Mouse (Mus musculus) forebrain, embryonic 10.5 days (tissue): ENCODE data around the gene Gm17304. TPM values are rescaled to one million over a fixed set of nuclear protein-coding genes. Genes with fewer than 3 reads are reported as not detected.

Experiments used
- DNase-seq: peaks from one replicate; pipeline ENCODE4 v3.0.0-alpha.2; 2017; ENCODE audit warnings: low spot score; ENCODE audit errors: extremely low spot score
- H3K27ac ChIP-seq: fragments of 300-500 bp; sonication (generic); 2 replicates; pipeline ENCODE4 v1.5.1; 2016; ENCODE audit warnings: mild to moderate bottlenecking
- H3K27me3 ChIP-seq: fragments of 300-500 bp; sonication (generic); 2 replicates; pipeline ENCODE4 v1.6.1; 2016; ENCODE audit warnings: mild to moderate bottlenecking; ENCODE audit not compliant: poor library complexity, severe bottlenecking
- H3K36me3 ChIP-seq: fragments of 300-500 bp; sonication (generic); replicated peaks from 2 replicates; pipeline ENCODE4 v1.6.1; 2016; ENCODE audit warnings: mild to moderate bottlenecking, moderate library complexity
- H3K4me1 ChIP-seq: fragments of 300-500 bp; sonication (generic); 2 replicates; pipeline ENCODE4 v1.6.1; 2016
- H3K4me3 ChIP-seq: fragments of 300-500 bp; sonication (generic); 2 replicates; pipeline ENCODE4 v1.5.1; 2016; ENCODE audit warnings: mild to moderate bottlenecking, moderate library complexity
- H3K9me3 ChIP-seq: fragments of 300-500 bp; sonication (generic); 2 replicates; pipeline ENCODE4 v1.6.1; 2016; ENCODE audit warnings: mild to moderate bottlenecking, moderate library complexity
- WGBS: fragments of 180-500 bp; shearing (Covaris S2); methylation state at CpG from one replicate; pipeline ENCODE4 v1.1.7; 2016; 5-methylcytosine and 5-hydroxymethylcytosine counted together
- polyA plus RNA-seq: library from polyadenylated mRNA; unstranded; fragments of >200 nt; fragmentation: Nextera tagmentation; extraction: Ambion mirVana; gene quantifications from 2 replicates; pipeline ENCODE4 v1.2.1, GENCODE M21; 2016

Gm17304 gene
- polyA plus RNA-seq, 1 experiment from 2014 or later = not detected

DNA sequence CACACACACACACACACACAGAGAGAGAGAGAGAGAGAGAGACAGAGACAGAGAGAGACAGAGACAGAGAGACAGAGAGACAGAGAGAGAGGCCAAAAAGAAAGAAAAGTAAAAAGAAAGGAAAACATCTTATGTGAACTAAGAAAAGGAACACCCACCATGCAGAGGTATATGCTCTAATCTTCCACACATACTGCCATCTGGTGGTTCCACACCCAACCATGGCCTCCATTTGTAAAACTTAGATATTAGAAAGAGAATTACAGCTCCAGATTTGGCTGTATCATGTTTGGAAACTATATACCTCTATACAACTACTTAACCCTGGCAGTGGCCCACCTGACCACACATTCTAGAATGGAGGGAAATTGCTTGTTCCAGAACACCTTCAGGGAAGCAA, 14.5 kb upstream of the Gm17304 start:
- Histone ChIP-seq H3K36me3 (peaks cover 34% of the 10 kb centered on the region), H3K27me3 (no peaks in the 10 kb centered on the region), H3K27ac (no peak overlapping the region), H3K4me3 (no peak overlapping the region), H3K4me1 (peaks cover 3% of the 10 kb centered on the region; the same call in 1 of the 2 replicates), H3K9me3 (no peaks in the 10 kb centered on the region)
- DNase-seq = no peak

DNA sequence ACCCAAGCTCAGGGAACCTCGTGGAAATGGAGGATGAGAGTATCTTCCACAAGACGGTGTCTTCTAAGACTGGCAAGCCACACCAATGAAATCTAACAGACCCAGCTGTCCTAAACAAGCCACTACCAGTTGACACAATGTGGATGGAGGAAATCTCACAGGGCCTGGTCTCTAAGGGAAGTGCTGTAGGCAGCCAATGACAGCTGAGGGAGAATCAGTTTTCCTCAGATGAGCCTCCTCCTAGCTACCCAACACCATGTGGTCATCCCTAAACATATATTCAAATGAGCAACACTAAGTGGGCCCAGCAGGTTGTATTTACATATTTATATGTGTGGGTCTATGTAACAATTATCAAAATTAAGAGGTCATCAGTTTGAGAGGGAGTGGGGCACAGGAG, 11.4 kb upstream of the Gm17304 start:
- no peak for DNase-seq
- 91% methylated on average over 2 of the region's 2 CpGs for WGBS
- Histone ChIP-seq H3K4me3 (no peak overlapping the region), H3K4me1 (peaks cover 3% of the 10 kb centered on the region; the same call in 1 of the 2 replicates), H3K27me3 (no peaks in the 10 kb centered on the region), H3K27ac (no peak overlapping the region), H3K9me3 (no peaks in the 10 kb centered on the region), H3K36me3 (peaks cover 30% of the 10 kb centered on the region)

DNA sequence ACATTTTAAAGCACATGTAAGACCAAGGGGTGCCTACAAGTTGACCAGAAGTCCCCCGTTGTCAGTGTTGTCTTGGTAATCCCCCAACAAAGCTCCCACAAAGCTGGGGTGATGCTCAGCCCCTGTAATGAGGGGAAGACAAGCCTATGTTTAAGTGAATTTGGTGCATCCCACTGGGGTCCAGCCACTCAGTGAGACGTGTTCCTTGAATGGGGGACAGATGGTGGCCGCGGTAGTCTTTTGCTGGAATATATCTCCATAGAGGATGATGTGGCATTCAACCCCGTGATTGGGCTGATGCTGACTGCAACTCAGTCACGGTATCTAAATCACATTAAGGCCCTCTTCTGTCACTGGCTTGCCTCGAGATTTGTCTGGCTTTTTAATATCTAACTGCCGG, 9.4 kb upstream of the Gm17304 start:
- WGBS = 81% methylated on average over 8 of the region's 8 CpGs
- no peak for DNase-seq

DNA sequence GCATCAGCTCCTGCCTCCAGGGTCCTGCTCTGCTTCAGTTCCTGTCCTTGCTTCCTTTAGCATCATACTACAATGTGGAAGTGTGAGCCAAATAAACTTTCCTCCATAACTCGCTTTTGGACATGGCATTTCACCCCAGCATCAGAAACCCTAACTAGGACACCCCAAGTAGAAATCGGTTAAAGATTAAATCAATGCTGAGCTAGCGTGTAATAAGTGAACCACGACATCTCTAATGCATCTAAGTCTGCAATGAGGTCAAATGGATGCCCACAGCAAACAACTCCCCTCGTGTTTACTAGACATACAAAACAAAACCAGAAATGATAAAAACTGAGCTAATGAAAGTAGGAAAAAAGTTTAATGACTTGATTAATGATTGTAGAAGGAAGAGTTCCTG, 4.5 kb upstream of the Gm17304 start:
- no peaks in the 10 kb centered on the region for H3K9me3 ChIP-seq
- peaks cover 31% of the 10 kb centered on the region for H3K36me3 ChIP-seq
- no peaks in the 10 kb centered on the region for H3K27me3 ChIP-seq
- WGBS = 94% methylated on average over 5 of the region's 5 CpGs
- no peak overlapping the region for H3K4me3 ChIP-seq
- H3K27ac ChIP-seq = no peak overlapping the region
- no peaks in the 10 kb centered on the region for H3K4me1 ChIP-seq
- DNase-seq = no peak

More for the DNA sequence above, 9.4 kb upstream of the Gm17304 start:
- peaks cover 3% of the 10 kb centered on the region; the same call in 1 of the 2 replicates for H3K4me1 ChIP-seq
- no peak overlapping the region for H3K27ac ChIP-seq
- no peak overlapping the region for H3K4me3 ChIP-seq
- H3K36me3 ChIP-seq = peaks cover 27% of the 10 kb centered on the region
- H3K27me3 ChIP-seq = no peaks in the 10 kb centered on the region
- H3K9me3 ChIP-seq = no peaks in the 10 kb centered on the region

DNA sequence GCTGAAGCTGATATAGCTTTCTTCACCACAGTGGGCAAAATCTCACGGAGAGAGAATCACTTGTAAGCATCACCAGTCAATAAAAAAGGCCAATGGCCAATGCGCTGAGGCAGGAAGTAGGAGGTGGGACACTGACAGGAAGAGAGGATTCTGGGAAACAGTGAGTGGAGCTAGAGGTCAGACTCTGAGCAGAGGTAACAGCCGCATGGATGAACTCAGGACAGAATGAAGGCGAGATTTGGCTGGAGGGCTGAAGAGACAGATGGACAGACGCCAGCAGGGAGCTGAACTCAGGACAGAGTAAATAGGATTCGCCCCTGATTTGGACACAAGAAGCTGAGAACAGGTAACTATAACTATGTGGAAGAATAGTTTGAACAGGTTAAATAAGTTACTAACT, 3.8 kb upstream of the Gm17304 start:
- Histone ChIP-seq H3K9me3 (no peaks in the 10 kb centered on the region), H3K4me3 (no peak overlapping the region), H3K4me1 (no peaks in the 10 kb centered on the region), H3K27me3 (no peaks in the 10 kb centered on the region), H3K27ac (no peak overlapping the region), H3K36me3 (peaks cover 26% of the 10 kb centered on the region)
- no peak for DNase-seq
- whole genome bisulfite sequencing = 93% methylated on average over 6 of the region's 6 CpGs

DNA sequence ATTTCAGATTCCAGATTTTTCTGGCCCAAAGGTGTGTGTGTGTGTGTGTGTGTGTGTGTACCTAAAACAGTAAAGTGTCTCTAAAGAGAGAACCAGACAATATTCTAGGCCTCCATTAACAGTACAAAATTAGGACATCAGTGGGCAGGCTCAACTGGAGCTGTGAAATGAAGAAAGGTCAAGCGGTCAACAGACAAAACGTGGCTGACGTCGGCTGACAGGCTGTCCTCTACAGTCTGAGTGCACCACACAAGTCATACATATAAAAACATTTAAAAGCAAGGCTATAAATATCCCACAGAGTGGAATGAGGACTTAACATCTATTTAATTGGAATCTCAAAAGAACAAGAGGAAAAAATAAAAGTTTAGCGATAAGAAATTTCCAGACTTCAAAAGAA, 1.8 kb upstream of the Gm17304 start:
- no peaks in the 10 kb centered on the region for H3K9me3 ChIP-seq
- H3K27ac ChIP-seq = no peak overlapping the region
- peaks cover 35% of the 10 kb centered on the region for H3K36me3 ChIP-seq
- no peak for DNase-seq
- H3K4me1 ChIP-seq = no peaks in the 10 kb centered on the region
- 95% methylated on average over 5 of the region's 5 CpGs for WGBS
- no peaks in the 10 kb centered on the region for H3K27me3 ChIP-seq
- no peak overlapping the region for H3K4me3 ChIP-seq

DNA sequence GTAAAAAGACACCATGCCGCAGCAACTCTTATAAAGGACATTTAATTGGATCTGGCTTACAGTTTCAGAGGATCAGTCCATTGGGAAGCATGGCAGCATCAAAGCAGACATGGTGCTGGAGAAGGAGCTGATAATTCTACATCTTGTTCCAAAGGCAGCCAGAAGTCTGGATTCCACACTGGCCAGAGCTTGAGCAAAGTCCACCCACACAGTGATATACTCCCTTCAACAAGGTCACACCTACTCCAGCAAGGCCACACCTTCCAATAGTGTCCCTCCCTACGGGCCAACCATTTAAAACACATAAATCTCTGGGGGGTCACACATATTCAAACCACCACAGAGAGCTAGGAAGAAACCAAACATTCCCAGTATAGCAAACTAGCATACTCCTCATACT, 3.3 kb downstream of the Gm17304 start:
- peaks cover 57% of the 10 kb centered on the region for H3K36me3 ChIP-seq
- no peak overlapping the region for H3K4me3 ChIP-seq
- H3K9me3 ChIP-seq = no peaks in the 10 kb centered on the region
- DNase-seq = no peak
- no peaks in the 10 kb centered on the region for H3K4me1 ChIP-seq
- no peaks in the 10 kb centered on the region for H3K27me3 ChIP-seq
- no peak overlapping the region for H3K27ac ChIP-seq
- 93% methylated on average over 2 of the region's 2 CpGs for WGBS

DNA sequence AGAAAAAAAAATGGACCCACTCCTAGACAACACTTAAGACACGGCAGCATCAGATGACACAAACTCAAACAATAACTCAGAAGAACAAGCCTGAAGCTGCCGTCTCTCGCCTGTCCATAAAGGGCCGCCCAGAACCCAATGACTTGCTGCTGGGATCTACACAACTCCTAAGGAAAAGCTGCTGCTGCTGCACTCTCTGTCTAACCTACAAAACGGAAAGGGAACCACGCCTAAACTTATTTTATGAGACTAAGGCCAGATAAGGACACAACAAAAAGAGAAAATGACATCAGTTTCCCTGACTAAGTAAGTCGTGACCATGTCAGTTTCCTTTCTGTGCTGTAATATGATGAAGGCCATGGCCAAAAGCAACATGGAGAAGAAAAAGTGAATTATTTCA, 5.7 kb downstream of the Gm17304 start:
- H3K27me3 ChIP-seq = no peaks in the 10 kb centered on the region
- no peaks in the 10 kb centered on the region for H3K9me3 ChIP-seq
- WGBS = 89% methylated on average over 7 of the region's 7 CpGs
- H3K4me1 ChIP-seq = no peaks in the 10 kb centered on the region
- peaks cover 62% of the 10 kb centered on the region for H3K36me3 ChIP-seq
- H3K27ac ChIP-seq = no peak overlapping the region
- DNase-seq = no peak
- H3K4me3 ChIP-seq = no peak overlapping the region

DNA sequence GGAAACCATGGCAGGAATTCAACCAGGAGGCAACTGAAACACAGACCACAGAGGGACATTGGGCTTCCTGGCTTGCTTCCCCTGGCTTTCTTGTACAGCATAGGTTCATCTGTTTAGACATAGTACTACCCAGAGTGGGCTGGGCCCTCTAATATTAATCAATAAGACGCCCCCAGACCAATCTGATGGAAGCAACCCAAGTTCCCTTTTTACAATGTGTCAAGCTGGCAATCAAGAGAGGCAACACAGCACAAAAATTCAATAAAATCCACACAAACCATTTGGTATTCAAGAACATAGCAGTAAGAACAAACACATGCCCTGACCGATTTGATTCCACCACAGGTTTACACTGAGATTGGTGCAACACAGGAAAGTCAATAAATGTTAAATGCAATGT, 6.1 kb downstream of the Gm17304 start:
- Histone ChIP-seq H3K27me3 (no peaks in the 10 kb centered on the region), H3K4me3 (no peak overlapping the region), H3K36me3 (peaks cover 62% of the 10 kb centered on the region), H3K27ac (no peak overlapping the region), H3K4me1 (no peaks in the 10 kb centered on the region), H3K9me3 (no peaks in the 10 kb centered on the region)
- no peak for DNase-seq
- 88% methylated on average over 2 of the region's 2 CpGs for WGBS

DNA sequence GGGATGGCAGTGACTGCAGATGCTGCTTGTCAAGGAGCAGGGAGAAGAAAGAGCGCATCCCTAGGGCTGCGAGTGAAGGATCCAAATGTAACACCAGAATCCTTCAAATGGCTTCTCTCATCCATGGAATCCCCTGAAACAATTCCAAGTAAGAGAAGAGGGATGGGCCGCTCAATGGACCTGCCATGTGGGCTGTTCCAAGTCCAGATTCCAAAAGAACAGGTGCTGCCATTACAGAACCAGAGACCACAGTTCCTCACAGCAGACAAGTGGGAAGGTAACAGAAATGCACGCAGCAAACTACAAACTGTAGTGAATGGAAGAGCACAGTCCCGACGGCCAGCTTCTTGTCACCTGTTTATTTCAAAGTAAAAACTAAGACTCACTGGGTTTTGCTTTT, 11.5 kb downstream of the Gm17304 start:
- Histone ChIP-seq H3K27ac (no peak overlapping the region), H3K36me3 (peaks cover 69% of the 10 kb centered on the region), H3K9me3 (no peaks in the 10 kb centered on the region), H3K4me3 (no peak overlapping the region), H3K4me1 (no peaks in the 10 kb centered on the region), H3K27me3 (no peaks in the 10 kb centered on the region)
- no peak for DNase-seq
- WGBS = 93% methylated on average over 6 of the region's 6 CpGs

DNA sequence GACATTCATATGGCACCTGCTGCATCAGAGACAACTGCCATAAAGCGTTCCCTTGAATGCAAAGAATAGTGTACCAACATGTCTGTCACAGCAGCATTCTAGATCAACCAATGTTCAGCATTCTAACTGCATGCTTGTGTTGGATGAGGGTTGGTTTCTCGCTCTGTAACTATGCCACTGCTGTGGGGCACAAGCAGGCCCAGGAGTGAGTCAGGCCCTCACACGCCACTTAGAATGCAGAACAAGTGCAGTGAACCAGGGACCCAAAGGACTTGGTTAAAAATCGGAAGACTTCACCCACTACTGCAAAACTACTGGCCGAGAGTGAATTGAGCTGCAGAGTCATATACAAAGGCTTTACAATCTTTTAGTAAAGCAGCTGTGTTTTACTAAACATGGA, 13.3 kb downstream of the Gm17304 start:
- Histone ChIP-seq H3K36me3 (peaks cover 76% of the 10 kb centered on the region), H3K9me3 (no peaks in the 10 kb centered on the region), H3K27me3 (no peaks in the 10 kb centered on the region), H3K4me1 (no peaks in the 10 kb centered on the region), H3K4me3 (no peak overlapping the region), H3K27ac (no peak overlapping the region)
- DNase-seq = no peak
- WGBS = 91% methylated on average over 5 of the region's 5 CpGs

DNA sequence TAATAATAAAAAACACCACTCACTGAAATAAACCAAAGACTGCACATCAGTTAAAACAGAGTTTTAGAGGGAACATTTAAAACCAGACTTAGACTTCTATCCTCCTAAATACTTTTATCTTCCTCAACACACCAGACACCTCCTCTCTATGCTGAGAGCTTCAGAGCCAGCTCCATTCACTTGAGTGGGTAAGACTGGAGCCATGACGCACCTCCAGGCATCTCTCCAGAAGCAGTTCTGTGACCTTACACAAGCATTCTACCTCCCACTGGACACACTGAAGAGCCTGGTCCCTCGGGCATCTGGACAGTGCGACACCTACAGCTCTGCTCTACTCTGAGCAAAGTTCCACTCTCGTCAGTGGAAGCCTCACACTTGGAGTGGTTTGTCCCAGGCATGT, 14.4 kb downstream of the Gm17304 start:
- WGBS = 91% methylated on average over 4 of the region's 4 CpGs
- Histone ChIP-seq H3K27me3 (no peaks in the 10 kb centered on the region), H3K4me3 (no peak overlapping the region), H3K27ac (no peak overlapping the region), H3K4me1 (0 out of 2 replicates have a peak, but pooled peaks cover 2% of the 10 kb centered on the region), H3K36me3 (peaks cover 73% of the 10 kb centered on the region), H3K9me3 (no peaks in the 10 kb centered on the region)
- no peak for DNase-seq

DNA sequence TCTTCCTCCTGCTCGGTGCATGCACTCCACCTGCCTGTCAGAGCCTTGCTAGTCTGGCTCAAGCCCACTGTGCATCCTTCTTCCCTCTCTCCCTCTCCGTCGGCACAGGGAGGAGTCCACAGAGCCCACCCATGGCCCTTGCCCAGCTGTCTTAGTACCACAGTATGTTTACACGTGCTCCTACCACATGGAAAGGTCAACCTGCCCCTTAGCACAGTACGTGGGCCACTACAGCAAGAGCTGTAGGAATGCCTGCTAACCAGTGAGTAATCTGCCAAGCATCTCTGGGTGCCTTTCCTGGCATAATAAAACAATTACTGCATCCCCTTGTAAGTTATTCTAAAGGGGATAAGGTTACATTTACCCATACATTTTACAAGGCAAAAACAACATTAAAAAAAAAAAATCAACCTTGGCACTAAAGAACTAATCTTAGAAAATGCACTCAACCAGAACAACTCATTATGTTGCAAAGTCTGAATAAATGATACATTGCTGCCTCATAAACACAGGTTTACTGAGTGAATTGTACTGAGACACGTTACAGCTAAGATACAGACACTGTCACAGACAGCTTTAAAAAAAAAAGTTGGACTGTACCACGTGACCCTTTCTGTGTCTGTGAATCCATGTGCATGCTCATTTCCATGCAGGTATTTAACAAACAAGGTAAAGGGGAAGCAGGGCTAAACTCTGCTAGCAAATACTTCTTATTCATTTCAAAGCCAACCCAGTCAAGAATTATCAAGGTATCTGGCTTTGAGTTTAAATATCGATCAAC, 19.7 kb downstream of the Gm17304 start:
- H3K4me1 ChIP-seq = peaks cover 23% of the 10 kb centered on the region
- no peaks in the 10 kb centered on the region for H3K9me3 ChIP-seq
- H3K36me3 ChIP-seq = peaks cover 52% of the 10 kb centered on the region
- H3K27me3 ChIP-seq = no peaks in the 10 kb centered on the region
- 86% methylated on average over 8 of the region's 8 CpGs for WGBS
- no peak overlapping the region for H3K4me3 ChIP-seq
- no peak for DNase-seq
- H3K27ac ChIP-seq = 0 out of 2 replicates have a peak overlapping the region, but pooled peaks have one; percentile 20
